Mouse (Mus musculus): ENCODE results near the gene Tmem203. TPM values are rescaled to one million over a fixed set of nuclear protein-coding genes. Genes with fewer than 3 reads are reported as not detected.

The Tmem203 gene
- total and polyA plus RNA-seq, 3 experiments: 21.2 to 28.3 (median 21.5) TPM

- H3K79me2 ChIP-seq (replicated peaks; ENCODE audit: control insufficient read depth, extremely low read depth, insufficient read depth, poor library complexity, severe bottlenecking): peaks cover 5% of the 10 kb centered on the region; the same call in 1 of the 2 replicates
- H3K27me3 ChIP-seq (replicated peaks): no peaks in the 10 kb centered on the region
- no peaks in the 10 kb centered on the region for H3K9me3 ChIP-seq (replicated peaks; ENCODE audit: low read length)
- H3K4me3 ChIP-seq (replicated peaks in 1 of 3; ENCODE audit: low read depth in 2 of 3, low read length in 2 of 3, poor library complexity in 1 of 3): peak within 1 kb of the TSS; percentile 80 to 86 (median 83)
- in situ Hi-C loops (cut with MboI; ENCODE audit: low pct_ligation_motif_present, low pct_unique_long_range_greater_than_20kb, low sequenced_read_pairs): no loop called here
- H3K27ac ChIP-seq (ENCODE audit: insufficient read depth, low read depth): peak within 1 kb of the TSS; percentile 8; the same call in 1 of the 2 replicates
- DNase-seq (ENCODE audit: extremely low read depth): peak; percentile 98
- peak within 1 kb of the TSS; percentile 57 for H3K4me2 ChIP-seq (ENCODE audit: insufficient read depth, low read depth, poor library complexity, severe bottlenecking)
- peaks cover 20 to 46% of the 10 kb centered on the region in 2 experiments for H3K4me1 ChIP-seq (ENCODE audit: control insufficient read depth in 1 of 2, insufficient read depth in 2 of 2)
- dilution Hi-C loops (cut with MboI; ENCODE audit: extremely low pct_ligation_motif_present, extremely low pct_unique_long_range_greater_than_20kb, low sequenced_read_pairs): no loop called here
- TF ChIP-seq GABPA (IDR thresholded peaks at IDR 0.05; ENCODE audit: insufficient replicate concordance, low read depth, low read length) (no peak), TCF12 (IDR thresholded peaks at IDR 0.05; ENCODE audit: low read depth, low read length) (peak; percentile 51; the same call in 1 of the 2 replicates), ELF1 (IDR thresholded peaks at IDR 0.05; ENCODE audit: low read depth, low read length) (peak; percentile 97), ETS1 (conservative IDR thresholded peaks at IDR 0.05; ENCODE audit: low read depth, low read length) (no peak), MEF2A (IDR thresholded peaks at IDR 0.05; ENCODE audit: borderline replicate concordance, low read depth, low read length) (no peak), ZNF384 (IDR thresholded peaks at IDR 0.05; ENCODE audit: low read depth, low read length) (no peak), JUN (IDR thresholded peaks at IDR 0.05; ENCODE audit: insufficient read depth, low read depth, low read length) (no peak), IRF4 (IDR thresholded peaks at IDR 0.05; ENCODE audit: low read depth, low read length) (no peak), TBP (conservative IDR thresholded peaks at IDR 0.05; ENCODE audit: low read depth, low read length) (peak; percentile 63; the same call in 1 of the 2 replicates), ZMIZ1 (IDR thresholded peaks at IDR 0.05; ENCODE audit: low read depth, low read length) (peak; percentile 67), UBTF (IDR thresholded peaks at IDR 0.05; ENCODE audit: low read depth, low read length) (peak; percentile 69; the same call in 1 of the 2 replicates), CHD2 (IDR thresholded peaks at IDR 0.05; ENCODE audit: low read length) (peak; percentile 91), HCFC1 (IDR thresholded peaks at IDR 0.05; ENCODE audit: low read depth, low read length) (peak; percentile 74), MXI1 (IDR thresholded peaks at IDR 0.05; ENCODE audit: low read depth, low read length) (peak; percentile 89), EP300 (IDR thresholded peaks at IDR 0.05; ENCODE audit: low read length) (no peak), JUND (conservative IDR thresholded peaks at IDR 0.05; ENCODE audit: low read depth, low read length) (no peak), USF2 (conservative IDR thresholded peaks at IDR 0.05; ENCODE audit: low read depth, low read length) (no peak), CTCF (conservative IDR thresholded peaks at IDR 0.05 in 1 of 2, IDR thresholded peaks at IDR 0.05 in 1 of 2; ENCODE audit: low read depth in 2 of 2, low read length in 2 of 2) (no peak), SIN3A (IDR thresholded peaks at IDR 0.05; ENCODE audit: low read length) (peak; percentile 80), MAFK (IDR thresholded peaks at IDR 0.05; ENCODE audit: insufficient replicate concordance, low read length) (no peak), E2F4 (IDR thresholded peaks at IDR 0.05; ENCODE audit: insufficient replicate concordance, low read depth, low read length) (no peak), MAX (IDR thresholded peaks at IDR 0.05; ENCODE audit: low read length) (no peak), NRF1 (IDR thresholded peaks at IDR 0.05; ENCODE audit: low read depth, low read length) (peak; percentile 79), MYC (IDR thresholded peaks at IDR 0.05; ENCODE audit: low read depth, low read length) (no peak), NELFE (IDR thresholded peaks at IDR 0.05; ENCODE audit: low read depth, low read length) (peak; percentile 77), POLR2A (IDR thresholded peaks at IDR 0.05; ENCODE audit: low read depth, low read length) (peak; percentile 93)
- peaks cover 0 to 4% of the 10 kb centered on the region in 2 experiments for H3K36me3 ChIP-seq (replicated peaks in 1 of 2; ENCODE audit: control insufficient read depth in 1 of 2, insufficient read depth in 1 of 2, low read length in 1 of 2)
- H3K9ac ChIP-seq (ENCODE audit: insufficient read depth, low read depth): peak within 1 kb of the TSS; percentile 72
Observed at GRCm38 (mm10) chr2:25262291-25262767, 7.1 kb downstream of the Tmem203 start, which contains the start of gene Tprn. TSS of gene Tprn (plus strand) at chr2:25262618.
